Mouse (Mus musculus): Measurements from ENCODE around the gene Mrgprx1.

The Mrgprx1 gene

GRCm38 (mm10) chr7:48027497-48027896 is at the start of gene Mrgprx1:
TSS of gene Mrgprx1 (minus strand) at chr7:48027597.
- DNase-seq (ENCODE audit: extremely low spot score): no peak

- no peak for DNase-seq (ENCODE audit: extremely low spot score)
Observed at GRCm38 (mm10) chr7:48075521-48075920, 48.1 kb upstream of the Mrgprx1 start.

GRCm38 (mm10) chr7:48046475-48047185 is 19.2 kb upstream of the Mrgprx1 start:
- no peak for DNase-seq (ENCODE audit: extremely low spot score)

GRCm38 (mm10) chr7:48044046-48044445 is 16.6 kb upstream of the Mrgprx1 start:
- no peak for DNase-seq (ENCODE audit: extremely low spot score)

- no peak for DNase-seq (ENCODE audit: extremely low spot score)
Observed at GRCm38 (mm10) chr7:48017874-48018273, 9.5 kb downstream of the Mrgprx1 start.

GRCm38 (mm10) chr7:47995689-47996088 is 31.7 kb downstream of the Mrgprx1 start:
- no peak for DNase-seq (ENCODE audit: extremely low spot score)

GRCm38 (mm10) chr7:47986752-47987151 is 40.6 kb downstream of the Mrgprx1 start:
- peak; percentile 1 for DNase-seq (ENCODE audit: extremely low spot score)

GRCm38 (mm10) chr7:47981995-47982394 is 45.4 kb downstream of the Mrgprx1 start, which contains the start of gene Mrgpra4:
TSS of gene Mrgpra4 (minus strand) at chr7:47982095.
- no peak for DNase-seq (ENCODE audit: extremely low spot score)
